Mouse (Mus musculus) midbrain, embryonic 16.5 days (tissue): ENCODE data around the gene Slc25a25. TPM values are rescaled to one million over a fixed set of nuclear protein-coding genes. Genes with fewer than 3 reads are reported as not detected.
A peak's percentile ranks its signal among the peaks of the same experiment; 100 is the strongest.

Experiments used
- ATAC-seq: fragments of 200-750 bp; cut with Nextera tagmentation; 2 replicates; pipeline ENCODE4 v1.8.0; 2017; ENCODE audit warnings: moderate TSS enrichment
- H3K27ac ChIP-seq: fragments of 300-500 bp; sonication (generic); 2 replicates; pipeline ENCODE4 v1.5.1; 2014; ENCODE audit warnings: mild to moderate bottlenecking, low read length, mixed read lengths
- H3K27me3 ChIP-seq: fragments of 300-500 bp; sonication (generic); 2 replicates; pipeline ENCODE4 v1.6.1; 2014; ENCODE audit warnings: low read depth, low read length, mixed read lengths; ENCODE audit not compliant: control insufficient read depth, insufficient read depth
- H3K36me3 ChIP-seq: fragments of 300-500 bp; sonication (generic); 2 replicates; pipeline ENCODE4 v1.6.1; 2014; ENCODE audit warnings: mild to moderate bottlenecking, low read length, moderate library complexity, mixed read lengths; ENCODE audit not compliant: control insufficient read depth, insufficient read depth
- H3K4me1 ChIP-seq: fragments of 300-500 bp; sonication (generic); 2 replicates; pipeline ENCODE4 v1.6.1; 2014; ENCODE audit warnings: mild to moderate bottlenecking, low read length, mixed read lengths; ENCODE audit not compliant: control insufficient read depth, insufficient read depth
- H3K4me2 ChIP-seq: fragments of 300-500 bp; sonication (generic); 2 replicates; pipeline ENCODE4 v1.6.1; 2014; ENCODE audit warnings: mild to moderate bottlenecking, low read length, mixed read lengths
- H3K4me3 ChIP-seq: fragments of 300-500 bp; sonication (generic); 2 replicates; pipeline ENCODE4 v1.5.1; 2014; ENCODE audit warnings: low read depth, mild to moderate bottlenecking, low read length, moderate library complexity, mixed read lengths
- H3K9ac ChIP-seq: fragments of 300-500 bp; sonication (generic); 2 replicates; pipeline ENCODE4 v1.6.1; 2014; ENCODE audit warnings: low read depth, low read length, mixed read lengths
- H3K9me3 ChIP-seq: fragments of 300-500 bp; sonication (generic); replicated peaks from 2 replicates; pipeline ENCODE4 v1.6.1; 2014; ENCODE audit warnings: mild to moderate bottlenecking, low read length, mixed read lengths; ENCODE audit not compliant: control insufficient read depth, poor library complexity, severe bottlenecking
- WGBS: fragments of 180-500 bp; shearing (Covaris S2); extraction: QIAGEN DNeasy Blood & Tissue Kit; methylation state at CpG from one replicate; pipeline ENCODE4 v1.1.7; 2014; 5-methylcytosine and 5-hydroxymethylcytosine counted together
- polyA plus RNA-seq: library from polyadenylated mRNA; unstranded; fragments of >200 nt; fragmentation: Nextera tagmentation; extraction: Ambion mirVana; gene quantifications from 2 replicates; pipeline ENCODE4 v1.2.1, GENCODE M21; 2015

The Slc25a25 gene
- polyA plus RNA-seq, 1 experiment from 2014 or later: 55.1 TPM

GRCm38 (mm10) chr2:32404663-32405062 is 46.6 kb downstream of the Slc25a25 start:
- H3K4me2 ChIP-seq: no peak overlapping the region
- H3K36me3 ChIP-seq: peaks cover 20% of the 10 kb centered on the region
- WGBS: 13% methylated on average over 2 of the region's 2 CpGs
- 0 out of 2 replicates have a peak overlapping the region, but pooled peaks have one; percentile 11 for H3K9ac ChIP-seq
- no peaks in the 10 kb centered on the region for H3K27me3 ChIP-seq
- H3K4me3 ChIP-seq: no peak overlapping the region
- H3K4me1 ChIP-seq: no peaks in the 10 kb centered on the region
- no peak overlapping the region for H3K27ac ChIP-seq
- no peaks in the 10 kb centered on the region for H3K9me3 ChIP-seq
- peak; percentile 44; the same call in 1 of the 2 replicates for ATAC-seq

GRCm38 (mm10) chr2:32396695-32397094 is 54.5 kb downstream of the Slc25a25 start:
- peak overlapping the region; percentile 94 for H3K9ac ChIP-seq
- H3K27me3 ChIP-seq: no peaks in the 10 kb centered on the region
- peaks cover 15% of the 10 kb centered on the region for H3K4me1 ChIP-seq
- H3K27ac ChIP-seq: peak overlapping the region; percentile 96
- WGBS: 1% methylated on average over 15 of the region's 15 CpGs
- ATAC-seq: no peak
- H3K4me3 ChIP-seq: peak overlapping the region; percentile 95
- H3K9me3 ChIP-seq: no peaks in the 10 kb centered on the region
- peak overlapping the region; percentile 91 for H3K4me2 ChIP-seq
- H3K36me3 ChIP-seq: peaks cover 7% of the 10 kb centered on the region; the same call in 1 of the 2 replicates

GRCm38 (mm10) chr2:32395946-32396621 is 55.2 kb downstream of the Slc25a25 start:
- Histone ChIP-seq H3K4me1 (peaks cover 15% of the 10 kb centered on the region), H3K27ac (peak overlapping the region; percentile 96), H3K36me3 (peaks cover 2% of the 10 kb centered on the region; the same call in 1 of the 2 replicates), H3K4me2 (peak overlapping the region; percentile 91), H3K27me3 (no peaks in the 10 kb centered on the region), H3K9me3 (no peaks in the 10 kb centered on the region), H3K4me3 (peak overlapping the region; percentile 95), H3K9ac (peak overlapping the region; percentile 94)
- 0% methylated on average over 57 of the region's 59 CpGs for WGBS
- peak; percentile 97 for ATAC-seq

GRCm38 (mm10) chr2:32395484-32395945 is 55.7 kb downstream of the Slc25a25 start, which contains the start of gene Ptges2:
Ptges2 (plus strand) TSS chr2:32395896.
- H3K4me2 ChIP-seq: peak within 1 kb of the TSS; percentile 91
- H3K9me3 ChIP-seq: no peaks in the 10 kb centered on the region
- peak within 1 kb of the TSS; percentile 95 for H3K4me3 ChIP-seq
- peaks cover 15% of the 10 kb centered on the region for H3K4me1 ChIP-seq
- peak; percentile 92 for ATAC-seq
- WGBS: 1% methylated on average over 31 of the region's 31 CpGs
- peak within 1 kb of the TSS; percentile 94 for H3K9ac ChIP-seq
- peak within 1 kb of the TSS; percentile 96 for H3K27ac ChIP-seq
- H3K27me3 ChIP-seq: no peaks in the 10 kb centered on the region
- no peaks in the 10 kb centered on the region for H3K36me3 ChIP-seq

- peak overlapping the region; percentile 96 for H3K27ac ChIP-seq
- H3K4me3 ChIP-seq: peak overlapping the region; percentile 95
- peaks cover 15% of the 10 kb centered on the region for H3K4me1 ChIP-seq
- ATAC-seq: no peak
- H3K4me2 ChIP-seq: peak overlapping the region; percentile 91
- peak overlapping the region; percentile 94 for H3K9ac ChIP-seq
- WGBS: 4% methylated on average over 8 of the region's 8 CpGs
- no peaks in the 10 kb centered on the region for H3K36me3 ChIP-seq
- H3K27me3 ChIP-seq: no peaks in the 10 kb centered on the region
- H3K9me3 ChIP-seq: no peaks in the 10 kb centered on the region
These were observed 56.3 kb downstream of the Slc25a25 start for GRCm38 (mm10) chr2:32394973-32395372.

GRCm38 (mm10) chr2:32392063-32392462 is 59.2 kb downstream of the Slc25a25 start:
- no peak for ATAC-seq
- Histone ChIP-seq H3K27ac (no peak overlapping the region), H3K9ac (no peak overlapping the region), H3K36me3 (no peaks in the 10 kb centered on the region), H3K4me2 (no peak overlapping the region), H3K27me3 (no peaks in the 10 kb centered on the region), H3K4me1 (peaks cover 8% of the 10 kb centered on the region), H3K4me3 (no peak overlapping the region), H3K9me3 (no peaks in the 10 kb centered on the region)
- 87% methylated on average over 5 of the region's 5 CpGs for WGBS

- no peaks in the 10 kb centered on the region for H3K27me3 ChIP-seq
- no peaks in the 10 kb centered on the region for H3K36me3 ChIP-seq
- no peaks in the 10 kb centered on the region for H3K9me3 ChIP-seq
- no peak for ATAC-seq
- H3K4me3 ChIP-seq: no peak overlapping the region
- WGBS: 67% methylated on average over 8 of the region's 8 CpGs
- no peak overlapping the region for H3K27ac ChIP-seq
- peaks cover 4% of the 10 kb centered on the region; the same call in 1 of the 2 replicates for H3K4me1 ChIP-seq
- no peak overlapping the region for H3K4me2 ChIP-seq
- H3K9ac ChIP-seq: no peak overlapping the region
These were observed 60.4 kb downstream of the Slc25a25 start for GRCm38 (mm10) chr2:32390871-32391270.

GRCm38 (mm10) chr2:32389157-32389556 is 62.1 kb downstream of the Slc25a25 start:
- no peak for ATAC-seq
- 85% methylated on average over 2 of the region's 2 CpGs for WGBS

GRCm38 (mm10) chr2:32387706-32388490 is 63.3 kb downstream of the Slc25a25 start, which contains the start of gene Lcn2:
Lcn2 (minus strand) TSS chr2:32388252.
- WGBS: 60% methylated on average over 5 of the region's 5 CpGs
- H3K9ac ChIP-seq: no peak within 1 kb of the TSS
- no peak within 1 kb of the TSS for H3K4me3 ChIP-seq
- no peaks in the 10 kb centered on the region for H3K4me1 ChIP-seq
- no peak within 1 kb of the TSS for H3K4me2 ChIP-seq
- H3K27me3 ChIP-seq: no peaks in the 10 kb centered on the region
- no peak for ATAC-seq
- H3K27ac ChIP-seq: no peak within 1 kb of the TSS
- no peaks in the 10 kb centered on the region for H3K9me3 ChIP-seq
- no peaks in the 10 kb centered on the region for H3K36me3 ChIP-seq

More at GRCm38 (mm10) chr2:32389157-32389556, 62.1 kb downstream of the Slc25a25 start:
- H3K36me3 ChIP-seq: no peaks in the 10 kb centered on the region
- H3K27me3 ChIP-seq: no peaks in the 10 kb centered on the region
- H3K4me2 ChIP-seq: no peak overlapping the region
- H3K9ac ChIP-seq: no peak overlapping the region
- no peaks in the 10 kb centered on the region for H3K9me3 ChIP-seq
- no peak overlapping the region for H3K27ac ChIP-seq
- no peaks in the 10 kb centered on the region for H3K4me1 ChIP-seq
- no peak overlapping the region for H3K4me3 ChIP-seq
